Mouse (Mus musculus) hindbrain, embryonic 10.5 days (tissue): Measurements from ENCODE around the gene Lin7c. TPM values are rescaled to one million over a fixed set of nuclear protein-coding genes. Genes with fewer than 3 reads are reported as not detected.

Experiments
- DNase-seq: peaks from one replicate; pipeline ENCODE4 v3.0.0-alpha.2; 2017; ENCODE audit warnings: low spot score
- H3K27ac ChIP-seq: fragments of 300-500 bp; sonication (generic); 2 replicates; pipeline ENCODE4 v1.5.1; 2016; ENCODE audit warnings: mild to moderate bottlenecking, moderate library complexity
- H3K27me3 ChIP-seq: fragments of 300-500 bp; sonication (generic); 2 replicates; pipeline ENCODE4 v1.6.1; 2016; ENCODE audit warnings: mild to moderate bottlenecking; ENCODE audit not compliant: poor library complexity, insufficient read depth, severe bottlenecking
- H3K36me3 ChIP-seq: fragments of 300-500 bp; sonication (generic); 2 replicates; pipeline ENCODE4 v1.6.1; 2016; ENCODE audit warnings: mild to moderate bottlenecking, moderate library complexity
- H3K4me1 ChIP-seq: fragments of 300-500 bp; sonication (generic); replicated peaks from 2 replicates; pipeline ENCODE4 v1.6.1; 2016; ENCODE audit warnings: mild to moderate bottlenecking
- H3K4me3 ChIP-seq: fragments of 300-500 bp; sonication (generic); 2 replicates; pipeline ENCODE4 v1.5.1; 2016; ENCODE audit warnings: mild to moderate bottlenecking, moderate library complexity
- H3K9me3 ChIP-seq: fragments of 300-500 bp; sonication (generic); 2 replicates; pipeline ENCODE4 v1.6.1; 2016; ENCODE audit warnings: mild to moderate bottlenecking, moderate library complexity
- WGBS: fragments of 180-500 bp; shearing (Covaris S2); methylation state at CpG from one replicate; pipeline ENCODE4 v1.1.7; 2016; 5-methylcytosine and 5-hydroxymethylcytosine counted together
- polyA plus RNA-seq: library from polyadenylated mRNA; unstranded; fragments of >200 nt; fragmentation: Nextera tagmentation; extraction: Ambion mirVana; gene quantifications from 2 replicates; pipeline ENCODE4 v1.2.1, GENCODE M21; 2016

Gene Lin7c
- polyA plus RNA-seq, 1 experiment from 2014 or later, result 91.5 TPM

DNA sequence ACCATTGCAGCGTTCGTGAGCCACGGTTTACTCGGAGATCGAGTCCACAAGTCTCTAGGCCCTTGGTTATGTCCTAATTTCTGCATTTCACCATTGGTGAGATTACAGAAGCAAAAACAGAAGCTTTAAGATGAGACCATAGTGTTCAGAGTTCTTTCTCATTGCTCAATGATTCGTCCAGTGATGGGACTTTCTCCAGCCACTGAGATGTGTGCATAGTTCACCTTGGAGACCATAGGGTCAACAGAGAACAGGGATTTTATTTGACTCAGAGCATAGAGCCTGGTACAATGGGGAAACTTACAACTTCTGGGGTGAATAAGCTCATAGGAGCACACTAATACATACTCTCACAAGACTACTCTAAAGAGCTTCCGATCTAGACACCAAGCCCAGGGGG lies 29.8 kb downstream of the Lin7c start:
- no peak for DNase-seq
- peaks cover 58% of the 10 kb centered on the region for H3K4me1 ChIP-seq
- no peaks in the 10 kb centered on the region for H3K27me3 ChIP-seq
- peaks cover under 1% of the 10 kb centered on the region for H3K36me3 ChIP-seq
- peak overlapping the region; percentile 62 for H3K27ac ChIP-seq
- WGBS, result 75% methylated on average over 7 of the region's 7 CpGs
- H3K4me3 ChIP-seq, result peak overlapping the region; percentile 94
- no peaks in the 10 kb centered on the region for H3K9me3 ChIP-seq

DNA sequence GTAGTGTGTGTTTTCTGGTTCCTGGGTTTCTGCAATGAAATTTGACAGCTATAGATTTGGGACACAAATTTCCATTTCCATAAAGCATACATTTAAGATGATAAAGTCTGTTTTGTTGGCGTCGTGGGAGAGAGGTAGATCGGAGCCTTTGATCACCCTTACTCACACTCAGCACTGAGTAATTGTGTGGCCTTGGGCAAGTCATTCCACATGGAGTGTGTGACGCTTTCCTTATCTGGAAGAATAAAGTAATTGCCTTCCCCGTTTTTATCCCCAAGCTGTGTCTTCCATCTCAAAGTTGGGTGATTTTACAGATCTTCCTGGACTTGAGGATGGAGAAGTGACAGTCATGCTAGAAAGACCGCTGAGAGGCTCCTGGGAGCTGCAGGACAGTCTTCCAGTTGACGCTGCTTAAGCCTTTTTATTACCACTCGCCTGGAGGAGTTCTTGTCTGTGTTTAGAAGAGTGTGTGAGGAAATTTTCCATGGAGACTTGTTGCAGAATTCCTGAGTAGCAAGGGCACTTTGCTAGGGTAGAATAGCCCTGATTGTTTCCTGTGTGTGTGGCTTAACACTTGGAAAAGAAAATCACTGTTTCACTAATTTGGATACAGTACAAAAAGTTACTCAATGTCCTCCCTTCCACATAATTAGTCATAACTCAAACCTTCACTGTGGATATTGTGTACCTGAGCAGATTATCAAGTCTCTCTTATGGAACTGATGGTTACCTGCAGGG lies 30.8 kb downstream of the Lin7c start:
- DNase-seq, result no peak
- 79% methylated on average over 8 of the region's 8 CpGs for WGBS
- Histone ChIP-seq H3K36me3 (peaks cover 9% of the 10 kb centered on the region), H3K4me1 (peaks cover 61% of the 10 kb centered on the region), H3K9me3 (no peaks in the 10 kb centered on the region), H3K27me3 (no peaks in the 10 kb centered on the region), H3K27ac (no peak overlapping the region), H3K4me3 (peak overlapping the region; percentile 94)

DNA sequence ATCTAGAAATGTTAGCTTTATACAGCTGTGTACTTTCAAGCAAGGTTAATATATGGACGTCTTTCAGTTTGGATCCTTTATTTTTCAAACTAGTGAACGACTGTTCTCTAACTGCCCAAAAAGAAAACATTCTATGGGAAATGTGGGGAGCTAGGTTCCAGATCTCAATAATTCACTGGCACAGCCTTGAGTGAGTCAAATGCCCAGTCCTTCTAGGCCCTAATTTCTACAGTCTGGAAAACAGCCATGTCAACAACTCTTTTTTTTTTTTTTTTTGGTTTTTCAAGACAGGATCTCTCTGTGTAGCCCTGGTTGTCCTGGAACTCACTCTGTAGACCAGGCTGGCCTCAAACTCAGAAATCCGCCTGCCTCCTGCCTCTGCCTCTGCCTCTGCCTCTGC lies 31.7 kb downstream of the Lin7c start:
- Histone ChIP-seq H3K4me3 (no peak overlapping the region), H3K27me3 (no peaks in the 10 kb centered on the region), H3K4me1 (peaks cover 55% of the 10 kb centered on the region), H3K9me3 (no peaks in the 10 kb centered on the region), H3K36me3 (peaks cover 14% of the 10 kb centered on the region), H3K27ac (no peak overlapping the region)
- WGBS, result 92% methylated on average over 3 of the region's 3 CpGs
- DNase-seq, result no peak

DNA sequence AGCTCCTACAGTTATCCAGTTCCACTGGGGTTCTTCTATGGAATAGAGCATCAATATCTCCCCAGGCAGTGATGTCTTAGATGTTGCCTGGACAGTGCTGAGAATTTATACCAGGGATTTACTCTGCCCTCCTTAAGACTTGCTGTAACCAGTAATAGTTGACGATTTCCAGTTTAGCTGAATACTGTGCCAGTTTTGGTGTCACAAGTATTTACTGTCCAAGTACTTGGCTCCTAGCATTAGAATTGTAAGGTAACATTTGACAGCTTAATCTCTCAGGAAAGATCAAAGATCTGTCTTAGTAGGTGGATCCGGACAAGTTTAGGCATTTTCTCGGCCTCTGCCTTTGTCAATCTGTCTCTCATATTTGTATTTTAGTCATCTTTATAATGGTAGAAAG lies 32.4 kb downstream of the Lin7c start:
- DNase-seq, result no peak
- Histone ChIP-seq H3K36me3 (peaks cover 14% of the 10 kb centered on the region), H3K4me1 (peaks cover 55% of the 10 kb centered on the region), H3K27ac (no peak overlapping the region), H3K4me3 (no peak overlapping the region), H3K27me3 (no peaks in the 10 kb centered on the region), H3K9me3 (no peaks in the 10 kb centered on the region)
- WGBS, result 78% methylated on average over 3 of the region's 3 CpGs

DNA sequence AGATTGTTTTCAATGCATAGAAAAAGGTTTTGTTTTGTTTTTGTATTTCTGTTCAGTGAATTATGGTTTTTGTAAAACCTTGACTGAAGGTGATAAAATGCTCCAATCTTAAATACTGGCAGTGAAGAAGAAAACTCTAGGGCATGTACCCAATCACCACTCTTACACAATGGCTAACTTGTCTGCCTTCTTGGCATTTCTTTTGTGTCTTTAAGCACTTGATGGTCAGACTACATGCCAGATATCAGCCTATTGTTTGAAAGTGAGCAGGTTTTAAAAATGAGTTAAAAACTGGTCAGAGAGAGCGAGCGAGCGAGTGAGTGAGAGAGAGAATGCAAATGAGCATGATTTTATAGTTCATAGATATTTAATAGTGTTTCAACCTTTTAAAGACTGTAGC lies 33.3 kb downstream of the Lin7c start:
- H3K9me3 ChIP-seq, result no peaks in the 10 kb centered on the region
- H3K27me3 ChIP-seq, result no peaks in the 10 kb centered on the region
- H3K36me3 ChIP-seq, result peaks cover 14% of the 10 kb centered on the region
- peaks cover 51% of the 10 kb centered on the region for H3K4me1 ChIP-seq
- no peak overlapping the region for H3K4me3 ChIP-seq
- 74% methylated on average over 3 of the region's 3 CpGs for WGBS
- DNase-seq, result no peak
- H3K27ac ChIP-seq, result no peak overlapping the region

DNA sequence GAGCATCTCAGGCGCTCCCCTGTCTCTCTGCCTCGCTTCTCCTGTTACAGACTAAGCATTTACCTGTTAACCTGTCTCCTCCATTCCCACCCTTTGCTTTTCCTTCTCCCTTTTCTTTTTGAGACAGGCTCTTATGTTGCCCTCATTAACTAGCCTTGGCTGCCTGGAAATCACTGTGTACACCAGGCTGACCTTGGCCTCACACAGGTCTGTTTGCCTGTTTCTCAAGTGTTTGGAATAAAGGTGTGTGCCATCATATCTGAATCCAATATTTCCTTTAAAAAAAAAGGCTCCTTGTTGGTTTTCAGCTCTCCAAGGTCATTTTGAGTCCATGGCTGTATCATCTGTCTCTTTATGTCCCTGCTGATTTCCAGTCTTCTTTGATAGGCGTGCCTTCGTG lies 36.3 kb downstream of the Lin7c start:
- Histone ChIP-seq H3K4me3 (no peak overlapping the region), H3K9me3 (no peaks in the 10 kb centered on the region), H3K4me1 (peaks cover 33% of the 10 kb centered on the region), H3K27ac (no peak overlapping the region), H3K36me3 (peaks cover 17% of the 10 kb centered on the region), H3K27me3 (no peaks in the 10 kb centered on the region)
- 93% methylated on average over 4 of the region's 4 CpGs for WGBS
- no peak for DNase-seq

DNA sequence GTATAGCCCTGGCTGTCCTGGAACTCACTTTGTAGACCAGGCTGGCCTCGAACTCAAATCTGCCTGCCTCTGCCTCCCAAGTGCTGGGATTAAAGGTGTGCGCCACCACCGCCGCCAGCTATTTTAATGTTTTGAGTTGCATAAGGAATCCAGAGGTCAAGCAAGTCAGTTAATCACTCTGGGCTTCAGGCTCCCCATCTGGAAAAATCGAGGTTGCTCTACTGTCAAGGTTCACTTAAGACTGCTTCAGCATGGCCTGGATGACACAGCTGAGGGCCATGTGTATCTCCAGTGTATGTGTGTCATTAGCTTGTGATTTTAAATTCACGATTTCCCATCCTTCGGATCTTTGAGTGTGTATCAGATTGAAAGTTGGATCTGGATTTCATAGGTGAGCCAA lies 36.8 kb downstream of the Lin7c start:
- Histone ChIP-seq H3K27me3 (no peaks in the 10 kb centered on the region), H3K4me1 (peaks cover 37% of the 10 kb centered on the region), H3K27ac (no peak overlapping the region), H3K9me3 (no peaks in the 10 kb centered on the region), H3K4me3 (no peak overlapping the region), H3K36me3 (peaks cover 17% of the 10 kb centered on the region)
- WGBS, result 89% methylated on average over 7 of the region's 7 CpGs
- no peak for DNase-seq

DNA sequence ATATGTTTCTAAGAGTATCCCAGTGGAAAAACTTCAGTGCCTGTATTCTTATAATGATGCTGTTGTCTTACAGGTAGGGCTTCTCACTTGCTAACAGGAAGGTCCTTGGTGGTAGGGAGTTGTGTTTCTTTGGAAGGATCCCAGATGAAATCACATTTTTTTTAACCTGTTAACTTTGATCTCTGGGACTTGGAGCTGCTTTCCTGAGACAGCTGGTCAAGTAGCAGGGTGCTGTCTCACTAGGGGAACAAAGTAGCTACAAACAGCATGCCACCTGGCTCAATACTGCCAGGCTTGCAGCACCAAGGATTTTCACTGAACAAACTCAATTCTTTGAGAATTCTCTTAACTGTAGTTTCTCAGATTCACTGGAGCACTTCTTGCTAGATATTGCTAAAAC lies 37.2 kb downstream of the Lin7c start:
- H3K9me3 ChIP-seq, result no peaks in the 10 kb centered on the region
- peaks cover 17% of the 10 kb centered on the region for H3K36me3 ChIP-seq
- no peak overlapping the region for H3K4me3 ChIP-seq
- DNase-seq, result no peak
- no peak overlapping the region for H3K27ac ChIP-seq
- H3K4me1 ChIP-seq, result peaks cover 38% of the 10 kb centered on the region
- H3K27me3 ChIP-seq, result no peaks in the 10 kb centered on the region

DNA sequence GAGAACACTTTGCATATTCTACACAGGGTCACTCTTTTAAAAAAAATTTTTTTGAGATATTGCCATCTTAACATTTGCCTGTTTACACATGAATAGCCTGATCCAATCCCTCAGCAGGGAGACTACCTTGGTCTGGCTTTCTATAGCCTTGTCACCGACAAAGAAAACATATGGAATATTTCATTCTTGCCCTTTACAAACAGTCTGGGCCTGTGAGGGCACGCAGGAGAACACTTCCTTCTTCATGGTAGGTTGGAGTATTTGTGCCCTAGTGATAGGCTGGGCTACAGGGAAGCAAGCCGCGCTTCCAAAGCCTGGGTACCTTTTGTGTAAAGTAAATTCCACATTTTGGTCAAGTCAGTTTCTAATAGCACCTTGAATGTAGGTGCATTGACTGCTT lies 38.1 kb downstream of the Lin7c start:
- Histone ChIP-seq H3K27ac (no peak overlapping the region), H3K27me3 (no peaks in the 10 kb centered on the region)
- DNase-seq, result no peak

DNA sequence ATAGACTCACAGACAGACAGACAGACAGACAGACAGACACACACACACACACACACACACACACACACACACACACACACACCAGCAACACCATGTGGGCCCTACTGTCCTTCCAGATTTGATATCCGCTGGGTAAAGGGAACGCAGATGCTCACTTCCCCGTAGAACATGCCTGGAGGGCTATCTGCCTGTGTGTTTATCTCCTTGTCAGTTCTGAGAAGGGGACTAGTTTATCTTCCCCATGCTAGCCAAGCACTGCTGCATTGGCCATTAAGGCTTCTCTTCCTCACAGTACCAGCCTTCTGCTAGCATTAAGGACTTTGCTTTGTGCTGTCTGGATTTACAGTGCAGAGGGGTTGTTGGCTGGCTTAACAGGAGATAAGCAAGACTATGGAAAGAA lies 38.6 kb downstream of the Lin7c start:
- WGBS, result 63% methylated on average over 3 of the region's 3 CpGs
- DNase-seq, result no peak
- Histone ChIP-seq H3K4me3 (no peak overlapping the region), H3K27ac (peak overlapping the region; percentile 40; the same call in 1 of the 2 replicates), H3K36me3 (peaks cover 17% of the 10 kb centered on the region), H3K9me3 (no peaks in the 10 kb centered on the region), H3K27me3 (no peaks in the 10 kb centered on the region), H3K4me1 (peaks cover 33% of the 10 kb centered on the region)

More for the DNA sequence above, 38.1 kb downstream of the Lin7c start:
- Histone ChIP-seq H3K4me3 (no peak overlapping the region), H3K4me1 (peaks cover 37% of the 10 kb centered on the region), H3K9me3 (no peaks in the 10 kb centered on the region), H3K36me3 (peaks cover 17% of the 10 kb centered on the region)
- 68% methylated on average over 4 of the region's 4 CpGs for WGBS

DNA sequence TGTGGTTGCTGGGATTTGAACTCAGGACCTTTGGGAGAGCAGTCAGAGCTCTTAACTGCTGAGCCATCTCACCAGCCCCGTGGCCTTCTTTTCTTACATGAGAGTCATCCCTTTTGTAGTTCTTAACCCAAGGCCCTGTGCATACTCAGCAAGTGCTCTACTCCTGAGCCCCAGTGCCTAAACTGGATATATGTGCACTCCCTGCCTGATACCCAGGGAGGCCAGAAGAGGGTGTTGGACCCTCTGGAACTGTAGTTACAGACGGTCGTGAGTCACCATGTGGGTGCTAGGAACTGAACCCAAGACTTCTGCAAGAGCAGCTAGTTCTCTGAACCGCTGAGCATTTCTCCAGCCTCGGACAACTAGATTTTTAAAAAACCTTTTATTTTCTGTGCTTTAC lies 39.7 kb downstream of the Lin7c start:
- H3K27ac ChIP-seq, result no peak overlapping the region
- H3K36me3 ChIP-seq, result peaks cover 17% of the 10 kb centered on the region
- no peak overlapping the region for H3K4me3 ChIP-seq
- no peak for DNase-seq
- no peaks in the 10 kb centered on the region for H3K9me3 ChIP-seq
- no peaks in the 10 kb centered on the region for H3K27me3 ChIP-seq
- WGBS, result 86% methylated on average over 5 of the region's 5 CpGs
- peaks cover 41% of the 10 kb centered on the region for H3K4me1 ChIP-seq

DNA sequence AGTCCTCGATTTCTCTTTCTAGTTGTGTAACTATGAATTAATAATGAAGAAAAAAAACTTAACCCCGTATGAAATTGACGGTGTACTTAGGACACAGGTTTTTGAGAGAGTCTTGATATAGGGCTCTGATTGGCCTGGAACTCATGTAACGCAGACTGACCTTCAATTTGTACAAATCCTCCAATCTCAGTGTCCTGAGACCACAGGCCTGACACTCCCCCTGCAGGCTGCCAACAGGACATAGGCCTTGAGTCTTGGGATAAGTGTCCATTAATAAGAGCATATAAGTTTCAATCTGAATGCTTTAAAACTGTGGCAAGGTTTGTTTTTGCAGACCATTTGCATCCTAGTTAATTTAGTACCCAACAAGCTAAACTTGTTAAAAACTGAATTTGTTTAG lies 40.1 kb downstream of the Lin7c start:
- DNase-seq, result no peak
- no peaks in the 10 kb centered on the region for H3K9me3 ChIP-seq
- H3K27ac ChIP-seq, result no peak overlapping the region
- WGBS, result 90% methylated on average over 4 of the region's 4 CpGs
- peaks cover 13% of the 10 kb centered on the region for H3K36me3 ChIP-seq
- no peak overlapping the region for H3K4me3 ChIP-seq
- H3K4me1 ChIP-seq, result peaks cover 45% of the 10 kb centered on the region
- H3K27me3 ChIP-seq, result no peaks in the 10 kb centered on the region

DNA sequence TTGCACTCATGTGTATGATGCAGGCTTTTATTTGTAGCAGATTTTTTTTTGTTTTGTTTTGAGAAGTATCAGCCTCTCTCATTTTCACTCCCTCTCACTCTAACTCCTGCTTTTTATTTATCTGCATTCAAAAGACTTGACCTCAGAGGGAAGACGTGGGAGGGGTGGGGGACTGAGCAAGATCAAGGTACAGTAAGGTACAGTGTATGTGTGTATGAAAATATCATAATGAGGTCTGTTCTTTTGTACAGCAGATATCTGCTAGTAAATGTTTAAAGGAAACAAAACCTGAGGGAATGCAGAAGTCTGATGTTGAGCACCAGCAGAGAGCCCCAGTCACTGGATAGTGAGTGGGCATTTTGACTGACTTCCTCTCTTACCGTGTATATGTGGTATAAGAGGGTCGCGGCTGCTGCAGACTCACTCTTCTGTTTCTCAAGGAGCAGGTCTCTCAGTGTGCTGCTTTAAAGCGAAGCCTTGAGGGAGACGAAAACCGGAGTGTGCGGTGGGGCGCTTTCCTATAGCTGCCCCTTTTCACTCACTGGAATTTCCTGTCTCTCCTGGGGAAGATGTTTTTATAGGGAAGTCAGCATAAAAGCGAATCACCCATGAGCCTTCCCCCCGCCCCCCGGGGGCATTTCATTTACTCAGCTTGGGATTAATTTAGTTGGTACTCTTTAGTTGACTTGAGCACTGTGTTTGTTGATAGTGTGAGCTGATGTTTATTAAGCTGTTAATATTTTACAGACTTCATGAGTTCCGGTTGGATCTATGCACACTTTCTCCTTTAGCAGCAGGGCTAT lies 41.5 kb downstream of the Lin7c start:
- no peak overlapping the region for H3K27ac ChIP-seq
- peaks cover 52% of the 10 kb centered on the region for H3K4me1 ChIP-seq
- DNase-seq, result no peak
- WGBS, result 48% methylated on average over 13 of the region's 13 CpGs
- no peaks in the 10 kb centered on the region for H3K27me3 ChIP-seq
- H3K9me3 ChIP-seq, result no peaks in the 10 kb centered on the region
- no peak overlapping the region for H3K4me3 ChIP-seq
- peaks cover 3% of the 10 kb centered on the region; the same call in 1 of the 2 replicates for H3K36me3 ChIP-seq
